Mouse (Mus musculus) liver, embryonic 14.5 days (tissue): ENCODE measurements around the gene 4930519P11Rik.

Experiments
- CTCF ChIP-seq: IDR thresholded peaks from 2 replicates; pipeline ENCODE4 v1.5.1; 2016; ENCODE audit warnings: antibody characterized with exemption, low read depth, control low read depth
- EP300 ChIP-seq: IDR thresholded peaks from 2 replicates; pipeline ENCODE4 v1.6.1; 2016; ENCODE audit warnings: antibody characterized with exemption, low read depth

DNA sequence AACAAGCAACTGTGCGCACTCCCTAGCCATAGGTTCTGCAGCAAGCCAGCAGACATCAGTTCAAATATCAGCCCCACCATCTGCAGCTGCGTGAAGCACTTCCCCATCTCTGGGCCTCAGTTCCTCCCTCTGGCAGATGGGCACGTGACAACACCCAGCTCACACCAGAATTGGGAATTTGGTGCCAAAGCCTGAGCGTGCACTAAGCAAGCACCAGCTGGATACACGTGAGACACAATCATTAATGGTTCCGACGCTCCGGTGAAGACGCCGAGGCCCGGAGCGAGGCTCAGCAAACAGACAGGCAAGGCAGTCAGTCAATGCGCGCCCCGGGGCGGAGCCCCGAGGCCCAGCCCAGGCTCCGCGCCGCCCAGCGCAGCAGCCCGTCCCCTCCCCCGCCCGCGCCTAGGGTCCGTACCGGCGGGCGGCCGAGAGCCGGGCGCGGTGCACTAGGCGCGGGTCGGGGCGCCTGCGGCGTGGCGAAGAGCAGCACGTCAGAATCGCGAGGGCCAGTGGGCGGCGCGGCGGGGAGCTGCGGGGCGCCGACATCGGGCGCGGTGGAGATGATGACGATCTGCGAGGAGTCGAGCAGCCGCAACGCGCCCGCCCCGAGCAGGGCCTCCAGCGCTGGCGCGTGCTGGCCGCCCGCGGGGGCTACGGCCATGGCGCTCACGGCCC lies 44.0 kb downstream of the 4930519P11Rik start:
- TF ChIP-seq CTCF, result peak; percentile 4; the same call in 1 of the 2 replicates
- no peak for TF ChIP-seq EP300
